Mouse (Mus musculus) myocyte (in vitro differentiated cells): ENCODE results near the gene Rab6a. TPM values are rescaled to one million over a fixed set of nuclear protein-coding genes. Genes with fewer than 3 reads are reported as not detected.

Source experiments
- H3K27me3 ChIP-seq: one replicate; pipeline ENCODE4 v1.6.1; 2011; ENCODE audit not compliant: control insufficient read depth, insufficient read depth, insufficient read length
- H3K36me3 ChIP-seq: one replicate; pipeline ENCODE4 v1.6.1; 2011; ENCODE audit not compliant: control insufficient read depth, insufficient read depth
- H3K4me2 ChIP-seq: one replicate; pipeline ENCODE4 v1.6.1; 2011; ENCODE audit warnings: low read depth, control low read depth
- H3K4me3 ChIP-seq: one replicate; pipeline ENCODE4 v1.5.1; 2011; ENCODE audit warnings: mild to moderate bottlenecking, control low read depth, moderate library complexity
- H3K79me2 ChIP-seq: one replicate; pipeline ENCODE4 v1.6.1; 2011; ENCODE audit not compliant: control insufficient read depth, insufficient read depth
- H3ac ChIP-seq: one replicate; pipeline ENCODE4 v1.6.1; 2011; ENCODE audit not compliant: control insufficient read depth, insufficient read length
- CEBPB ChIP-seq: IDR thresholded peaks from 2 replicates; pipeline ENCODE4 v1.6.1; 2011; ENCODE audit warnings: mild to moderate bottlenecking, moderate library complexity; ENCODE audit not compliant: poor library complexity, insufficient read depth, severe bottlenecking
- E2F4 ChIP-seq: IDR thresholded peaks from one replicate; pipeline ENCODE4 v1.6.1; 2011; ENCODE audit warnings: mild to moderate bottlenecking, control low read depth, moderate library complexity; ENCODE audit not compliant: insufficient read depth
- MAX ChIP-seq: IDR thresholded peaks from one replicate; pipeline ENCODE4 v1.6.1; 2011; ENCODE audit warnings: low read depth, mild to moderate bottlenecking, control low read depth
- MYOD1 ChIP-seq, 3 experiments: IDR thresholded peaks; one replicate each; pipeline ENCODE4 v1.6.1; 2011; ENCODE audit warnings: control low read depth in 2 of 3, low read depth in 2 of 3, mild to moderate bottlenecking in 2 of 3, moderate library complexity in 1 of 3; ENCODE audit not compliant: insufficient read length in 2 of 3, control insufficient read depth in 1 of 3
- MYOG ChIP-seq, 3 experiments: IDR thresholded peaks; one replicate each; pipeline ENCODE4 v1.6.1; 2011; ENCODE audit warnings: control low read depth in 2 of 3, low read depth in 2 of 3, mild to moderate bottlenecking in 2 of 3; ENCODE audit not compliant: insufficient read length in 2 of 3, control insufficient read depth in 1 of 3, insufficient read depth in 1 of 3
- POLR2A ChIP-seq: IDR thresholded peaks from one replicate; pipeline ENCODE4 v1.6.1; 2011; ENCODE audit warnings: low read depth, mild to moderate bottlenecking, control low read depth, moderate library complexity; ENCODE audit not compliant: insufficient read length
- POLR2AphosphoS2 ChIP-seq: IDR thresholded peaks from one replicate; pipeline ENCODE4 v1.6.1; 2011; ENCODE audit warnings: low read depth, control low read depth; ENCODE audit not compliant: insufficient read length
- REST ChIP-seq: IDR thresholded peaks from one replicate; pipeline ENCODE4 v1.6.1; 2011; ENCODE audit warnings: mild to moderate bottlenecking, control low read depth, moderate library complexity; ENCODE audit not compliant: insufficient read depth, insufficient read length
- SRF ChIP-seq: IDR thresholded peaks from one replicate; pipeline ENCODE4 v1.6.1; 2011; ENCODE audit warnings: low read depth; ENCODE audit not compliant: control insufficient read depth, insufficient read length
- TCF12 ChIP-seq: IDR thresholded peaks from one replicate; pipeline ENCODE4 v1.6.1; 2011; ENCODE audit warnings: mild to moderate bottlenecking, control low read depth; ENCODE audit not compliant: poor library complexity, insufficient read depth, severe bottlenecking
- TCF3 ChIP-seq: IDR thresholded peaks from one replicate; pipeline ENCODE4 v1.6.1; 2011; ENCODE audit warnings: low read depth, control low read depth; ENCODE audit not compliant: insufficient read length
- USF1 ChIP-seq: IDR thresholded peaks from one replicate; pipeline ENCODE4 v1.6.1; 2011; ENCODE audit warnings: low read depth, mild to moderate bottlenecking, control low read depth, moderate library complexity
- polyA plus RNA-seq: library from polyadenylated mRNA; unstranded; fragments of >200 nt; fragmentation: generic; extraction: Trizol; gene quantifications from one replicate; pipeline ENCODE4 v1.2.1, GENCODE M21; 2012; ENCODE audit warnings: missing spikeins

Rab6a gene
- polyA plus RNA-seq, 1 experiment: 48.5 TPM

DNA sequence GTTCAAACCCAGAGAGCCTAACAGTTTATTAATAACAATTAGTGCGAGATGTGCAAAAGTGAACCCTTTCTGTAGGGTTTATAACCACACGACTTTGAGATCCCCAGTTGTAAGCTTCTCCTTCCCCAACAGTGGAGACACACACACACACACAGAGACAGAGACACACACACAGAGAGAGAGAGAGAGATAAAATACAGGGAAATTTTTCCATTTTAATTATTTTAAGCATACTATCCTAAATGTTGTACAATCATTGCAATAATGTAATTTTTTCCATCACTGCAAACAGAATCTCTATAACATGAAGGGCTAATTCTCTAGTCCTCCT, 15.7 kb upstream of the Rab6a start:
- no peaks in the 10 kb centered on the region for H3K27me3 ChIP-seq
- no peak for TF ChIP-seq CEBPB
- no peak for TF ChIP-seq POLR2AphosphoS2
- peak overlapping the region; percentile 38 for H3K4me3 ChIP-seq
- no peaks in the 10 kb centered on the region for H3K36me3 ChIP-seq
- H3K79me2 ChIP-seq: no peaks in the 10 kb centered on the region
- H3ac ChIP-seq: no peak overlapping the region
- H3K4me2 ChIP-seq: peak overlapping the region; percentile 80

DNA sequence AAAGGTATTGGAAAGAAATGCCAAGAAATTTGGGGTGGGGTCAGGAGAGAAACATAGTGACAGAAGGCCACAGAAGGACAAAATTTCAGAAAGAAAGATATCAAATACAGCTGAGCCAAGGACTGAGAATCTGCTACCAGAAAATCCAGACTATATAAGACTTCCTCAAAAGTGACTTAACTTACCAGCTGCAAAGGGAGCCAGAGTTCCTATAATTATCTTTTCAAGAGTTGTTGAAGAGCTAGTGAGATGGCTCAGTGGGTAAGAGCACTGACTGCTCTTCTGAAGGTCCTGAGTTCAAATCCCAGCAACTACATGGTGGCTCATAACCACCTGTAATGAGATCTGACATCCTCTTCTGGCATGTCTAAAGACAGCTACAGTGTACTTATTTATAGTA, 13.9 kb upstream of the Rab6a start:
- H3ac ChIP-seq: no peak overlapping the region
- no peaks in the 10 kb centered on the region for H3K79me2 ChIP-seq
- H3K4me3 ChIP-seq: no peak overlapping the region
- no peak overlapping the region for H3K4me2 ChIP-seq
- H3K36me3 ChIP-seq: no peaks in the 10 kb centered on the region
- H3K27me3 ChIP-seq: no peaks in the 10 kb centered on the region
- TF ChIP-seq E2F4 (no peak), CEBPB (no peak), USF1 (no peak), MAX (no peak), POLR2AphosphoS2 (no peak), TCF3 (no peak), TCF12 (no peak), SRF (no peak), REST (no peak), MYOG (IDR thresholded peaks at IDR 0.05; ENCODE audit: control insufficient read depth in 1 of 3, insufficient read depth in 1 of 3, insufficient read length in 2 of 3, low read depth in 2 of 3) (no peak), MYOD1 (IDR thresholded peaks at IDR 0.05; ENCODE audit: control insufficient read depth in 1 of 3, insufficient read length in 2 of 3, low read depth in 2 of 3) (no peak), POLR2A (no peak)

DNA sequence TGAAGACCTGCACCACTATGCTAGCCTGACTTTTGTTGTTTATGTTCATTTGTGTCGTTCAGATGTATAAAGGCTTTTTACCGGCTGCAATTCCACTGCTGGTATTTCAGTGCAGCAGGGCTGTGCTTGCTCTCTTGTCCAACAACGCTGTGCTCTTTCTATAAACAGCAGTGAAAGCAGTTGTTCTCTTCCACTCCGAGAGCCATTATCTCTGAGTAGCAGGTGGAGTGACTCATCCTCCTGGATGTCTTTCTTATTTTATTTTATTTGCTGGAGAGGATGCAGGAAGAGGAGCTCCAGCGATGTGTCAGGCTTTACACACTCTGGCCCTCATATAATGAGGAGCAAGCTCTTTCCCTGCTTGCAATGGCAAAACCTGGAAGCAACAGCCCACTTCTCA, 7.0 kb upstream of the Rab6a start:
- Histone ChIP-seq H3ac (no peak overlapping the region), H3K4me2 (peak overlapping the region; percentile 13), H3K79me2 (no peaks in the 10 kb centered on the region), H3K27me3 (no peaks in the 10 kb centered on the region), H3K36me3 (no peaks in the 10 kb centered on the region), H3K4me3 (no peak overlapping the region)
- TF ChIP-seq POLR2AphosphoS2 (no peak), REST (no peak), MYOG (IDR thresholded peaks at IDR 0.05; ENCODE audit: control insufficient read depth in 1 of 3, insufficient read depth in 1 of 3, insufficient read length in 2 of 3, low read depth in 2 of 3) (peak in 2 of 3 experiments; percentile 44 to 85), POLR2A (no peak), USF1 (no peak), MAX (no peak), MYOD1 (IDR thresholded peaks at IDR 0.05; ENCODE audit: control insufficient read depth in 1 of 3, insufficient read length in 2 of 3, low read depth in 2 of 3) (peak; percentile 49 to 80 (median 65)), E2F4 (no peak), CEBPB (no peak), TCF12 (no peak), SRF (no peak), TCF3 (no peak)

DNA sequence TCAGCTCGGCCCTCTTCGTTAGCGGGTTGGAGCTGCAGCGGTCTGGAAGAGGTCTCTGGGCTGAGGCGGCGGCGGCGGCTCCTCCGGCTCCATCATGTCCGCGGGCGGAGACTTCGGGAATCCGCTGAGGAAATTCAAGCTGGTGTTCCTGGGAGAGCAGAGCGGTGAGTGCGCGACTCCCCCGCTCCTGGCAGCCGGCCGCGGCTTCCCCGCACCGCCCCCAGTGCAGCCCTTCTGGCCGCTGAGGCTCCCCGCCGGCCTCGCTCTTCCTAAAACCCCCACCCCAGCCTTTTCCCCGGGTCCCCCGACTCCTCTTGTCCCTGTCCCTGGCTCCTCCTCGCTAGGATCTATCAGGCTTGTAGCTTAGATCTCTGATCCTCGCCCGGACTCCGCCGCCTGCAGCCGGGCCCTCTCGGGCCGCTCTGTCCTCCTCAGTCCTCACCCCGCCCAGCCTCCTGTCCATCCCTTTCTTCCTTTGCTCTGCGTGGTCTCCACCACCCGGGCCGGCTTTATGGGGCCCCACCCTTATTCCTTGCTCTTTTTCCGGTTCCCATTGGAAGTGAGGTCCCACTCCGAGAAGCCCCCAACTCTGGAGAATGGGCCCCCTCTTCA, 1.0 kb downstream of the Rab6a start, which contains the start of gene Mrpl48:
Gene Mrpl48, minus strand, starts transcription at position 172 of the 612 bp plus-strand sequence.
- TF ChIP-seq MYOG (IDR thresholded peaks at IDR 0.05; ENCODE audit: control insufficient read depth in 1 of 3, insufficient read depth in 1 of 3, insufficient read length in 2 of 3, low read depth in 2 of 3): no peak
- no peak for TF ChIP-seq POLR2AphosphoS2
- no peak for TF ChIP-seq SRF
- TF ChIP-seq TCF3: no peak
- TF ChIP-seq E2F4: no peak

DNA sequence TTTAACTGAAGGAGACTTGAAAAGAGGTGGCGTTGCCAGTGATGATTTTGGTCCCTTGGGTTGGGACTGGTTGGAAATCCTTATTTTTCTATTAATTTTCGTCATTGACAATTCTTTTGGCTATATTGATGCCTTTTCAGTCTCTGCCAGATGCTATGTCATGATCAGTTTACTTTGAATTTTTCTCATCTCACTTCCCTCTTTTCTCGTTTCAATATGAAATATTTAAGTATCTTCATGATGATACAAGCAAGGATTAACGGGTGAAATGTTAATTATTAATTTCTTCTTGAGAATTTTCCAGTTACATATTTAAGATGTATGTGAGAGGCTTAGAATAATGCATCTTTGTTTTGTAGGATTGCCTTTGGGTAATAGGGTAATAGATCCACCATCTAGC, 1.7 kb downstream of the Rab6a start:
- peaks cover 57% of the 10 kb centered on the region for H3K79me2 ChIP-seq
- H3ac ChIP-seq: peak overlapping the region; percentile 99
- H3K27me3 ChIP-seq: no peaks in the 10 kb centered on the region
- TF ChIP-seq REST: no peak
- no peak for TF ChIP-seq SRF
- no peak for TF ChIP-seq POLR2A
- peak overlapping the region; percentile 84 for H3K4me2 ChIP-seq
- H3K4me3 ChIP-seq: peak overlapping the region; percentile 77
- no peaks in the 10 kb centered on the region for H3K36me3 ChIP-seq

More for the DNA sequence above, 1.0 kb downstream of the Rab6a start, which contains the start of gene Mrpl48:
- peak within 1 kb of the TSS; percentile 99 for H3ac ChIP-seq
- peaks cover 50% of the 10 kb centered on the region for H3K79me2 ChIP-seq
- no peaks in the 10 kb centered on the region for H3K36me3 ChIP-seq
- peak within 1 kb of the TSS; percentile 94 for H3K4me2 ChIP-seq
- peak within 1 kb of the TSS; percentile 77 for H3K4me3 ChIP-seq
- no peaks in the 10 kb centered on the region for H3K27me3 ChIP-seq
